Mouse (Mus musculus): ENCODE measurements at regions not wholly inside any gene's neighbourhood (a gene's known extent, or its start where the extent isn't known, plus 50 kb on each side); places are given as distances from the start of the nearest gene placed in this dataset.

DNA sequence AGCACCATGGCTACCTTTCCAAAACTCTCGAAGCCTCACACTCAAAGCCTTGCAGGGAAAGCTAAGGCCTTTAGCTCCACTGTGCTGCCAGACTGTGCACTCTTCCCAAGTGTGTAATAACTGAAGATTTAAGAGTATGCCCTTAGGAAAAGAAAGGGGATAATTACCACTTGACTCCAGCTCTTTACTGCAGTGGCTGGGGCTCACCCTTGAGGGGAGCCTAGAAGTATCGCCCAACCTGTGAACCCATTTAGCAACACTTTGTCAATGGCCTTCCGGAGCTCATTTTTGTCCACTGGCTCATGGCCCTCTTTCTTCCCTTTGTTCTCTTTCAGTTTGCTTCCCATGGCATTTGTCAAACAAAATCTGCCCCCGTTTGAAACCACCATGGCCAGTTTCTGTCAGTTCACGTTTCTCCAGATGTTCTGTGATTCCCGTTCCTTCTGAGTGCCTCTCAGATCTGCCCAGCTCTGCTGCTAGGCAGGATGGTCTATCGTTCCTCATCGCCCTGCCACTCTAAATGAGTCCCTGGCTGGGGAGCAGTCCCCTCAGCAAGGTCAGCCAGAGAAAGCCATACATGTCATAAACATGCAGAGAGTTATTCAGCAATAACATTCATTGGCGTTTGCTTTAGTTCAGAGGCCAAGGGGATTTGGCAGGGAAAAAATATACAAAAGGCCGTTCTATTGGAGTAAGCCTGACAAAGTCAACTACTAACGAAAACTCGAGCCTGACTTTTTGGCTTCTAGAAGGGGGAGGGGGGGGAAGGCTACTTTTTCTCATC, 80.9 kb upstream of the Nckap5 start:
- 53% methylated on average over 12 of the region's 12 CpGs for WGBS
- H3K4me1 ChIP-seq (ENCODE audit: control insufficient read depth, insufficient read depth, low read length): no peaks in the 10 kb centered on the region

DNA sequence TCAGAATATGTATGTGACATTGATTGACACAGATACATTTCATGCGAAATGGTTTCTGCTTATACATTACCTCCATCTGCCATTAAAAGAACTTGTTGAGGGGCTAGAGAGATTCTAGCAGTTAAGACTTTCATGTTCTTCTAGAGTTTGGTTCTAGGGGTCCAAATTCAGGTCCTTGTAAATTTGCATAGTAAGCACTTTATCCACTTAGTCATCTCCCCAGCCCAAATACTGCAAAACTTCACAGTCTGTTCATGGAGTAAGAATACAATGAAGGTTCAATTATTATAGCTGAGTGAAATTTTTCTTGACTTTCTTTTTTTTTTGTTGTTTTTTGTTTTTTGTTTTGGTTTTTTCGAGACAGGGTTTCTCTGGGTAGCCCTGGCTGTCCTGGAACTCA, 76.8 kb upstream of the Nckap5 start:
- no peaks in the 10 kb centered on the region; the same call in 1 of the 2 replicates for H3K27me3 ChIP-seq (ENCODE audit: control insufficient read depth, insufficient read depth, low read length)
- no peak for DNase-seq
- 87% methylated on average over 2 of the region's 2 CpGs for WGBS
- no peak for TF ChIP-seq CTCF (IDR thresholded peaks at IDR 0.05; ENCODE audit: borderline replicate concordance, insufficient read depth, low read depth, low read length)
- no peak for TF ChIP-seq POLR2A (IDR thresholded peaks at IDR 0.05; ENCODE audit: borderline replicate concordance, insufficient read depth, low read length)
- H3K27ac ChIP-seq (ENCODE audit: insufficient read depth, low read length): no peak overlapping the region
- no peaks in the 10 kb centered on the region for H3K4me1 ChIP-seq (ENCODE audit: control insufficient read depth, insufficient read depth, low read length)
- no peak overlapping the region for H3K4me3 ChIP-seq (replicated peaks; ENCODE audit: insufficient read depth, low read depth, low read length)

More for the DNA sequence above, 80.9 kb upstream of the Nckap5 start:
- no peak for DNase-seq
- H3K27me3 ChIP-seq (ENCODE audit: control insufficient read depth, insufficient read depth, low read length): no peaks in the 10 kb centered on the region; the same call in 1 of the 2 replicates
- TF ChIP-seq POLR2A (IDR thresholded peaks at IDR 0.05; ENCODE audit: borderline replicate concordance, insufficient read depth, low read length): no peak
- no peak for TF ChIP-seq CTCF (IDR thresholded peaks at IDR 0.05; ENCODE audit: borderline replicate concordance, insufficient read depth, low read depth, low read length)
- no peak overlapping the region for H3K27ac ChIP-seq (ENCODE audit: insufficient read depth, low read length)
- H3K4me3 ChIP-seq (replicated peaks; ENCODE audit: insufficient read depth, low read depth, low read length): no peak overlapping the region

DNA sequence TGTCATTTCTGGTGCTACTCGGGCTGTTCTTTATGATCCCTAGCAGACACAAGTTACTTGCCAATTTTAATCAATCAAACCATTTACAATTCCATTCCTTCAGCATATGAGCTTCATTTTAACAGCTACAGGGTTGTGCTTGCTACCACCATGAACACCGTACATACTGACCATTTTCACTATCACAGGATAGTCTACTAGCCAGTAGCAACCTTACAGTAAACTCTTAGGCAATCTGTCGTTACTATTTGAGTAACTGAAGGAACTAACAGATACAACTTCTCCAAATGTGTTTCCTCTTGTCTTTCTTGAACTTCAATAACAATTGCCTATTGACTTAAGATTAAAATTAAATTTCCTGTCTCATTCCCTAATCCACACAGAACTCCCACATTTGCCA, 67.9 kb upstream of the Nckap5 start:
- no peak overlapping the region for H3K27ac ChIP-seq (ENCODE audit: insufficient read depth, low read length)
- WGBS: 86% methylated on average over 3 of the region's 3 CpGs
- TF ChIP-seq POLR2A (IDR thresholded peaks at IDR 0.05; ENCODE audit: borderline replicate concordance, insufficient read depth, low read length) (no peak), CTCF (IDR thresholded peaks at IDR 0.05; ENCODE audit: borderline replicate concordance, insufficient read depth, low read depth, low read length) (no peak)
- no peak for DNase-seq
- no peaks in the 10 kb centered on the region for H3K27me3 ChIP-seq (ENCODE audit: control insufficient read depth, insufficient read depth, low read length)
- H3K4me1 ChIP-seq (ENCODE audit: control insufficient read depth, insufficient read depth, low read length): no peaks in the 10 kb centered on the region
- no peak overlapping the region for H3K4me3 ChIP-seq (replicated peaks; ENCODE audit: insufficient read depth, low read depth, low read length)

DNA sequence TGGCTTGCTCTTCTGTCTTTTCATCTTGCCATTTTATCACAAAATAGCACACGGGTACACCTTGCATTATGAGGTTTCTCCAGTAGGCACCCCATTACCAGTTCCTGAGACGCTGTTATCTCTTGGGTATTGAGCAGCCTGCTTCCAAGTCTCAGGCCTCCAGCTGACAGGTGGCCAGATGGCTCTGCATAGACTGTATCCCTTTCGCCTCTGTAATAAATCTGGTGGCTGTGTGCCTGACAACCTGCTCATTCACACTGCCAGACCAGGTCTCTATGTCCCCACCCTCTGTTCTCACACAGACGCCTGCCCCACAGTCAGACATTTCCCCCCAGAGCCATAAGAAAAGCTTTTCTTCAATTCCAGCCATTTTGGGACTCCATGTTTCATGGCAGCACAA, 66.3 kb upstream of the Nckap5 start:
- no peak overlapping the region for H3K27ac ChIP-seq (ENCODE audit: insufficient read depth, low read length)
- H3K4me3 ChIP-seq (replicated peaks; ENCODE audit: insufficient read depth, low read depth, low read length): no peak overlapping the region
- 36% methylated on average over 4 of the region's 4 CpGs for WGBS
- no peak for DNase-seq
- H3K27me3 ChIP-seq (ENCODE audit: control insufficient read depth, insufficient read depth, low read length): no peaks in the 10 kb centered on the region
- TF ChIP-seq POLR2A (IDR thresholded peaks at IDR 0.05; ENCODE audit: borderline replicate concordance, insufficient read depth, low read length) (no peak), CTCF (IDR thresholded peaks at IDR 0.05; ENCODE audit: borderline replicate concordance, insufficient read depth, low read depth, low read length) (no peak)
- H3K4me1 ChIP-seq (ENCODE audit: control insufficient read depth, insufficient read depth, low read length): no peaks in the 10 kb centered on the region

DNA sequence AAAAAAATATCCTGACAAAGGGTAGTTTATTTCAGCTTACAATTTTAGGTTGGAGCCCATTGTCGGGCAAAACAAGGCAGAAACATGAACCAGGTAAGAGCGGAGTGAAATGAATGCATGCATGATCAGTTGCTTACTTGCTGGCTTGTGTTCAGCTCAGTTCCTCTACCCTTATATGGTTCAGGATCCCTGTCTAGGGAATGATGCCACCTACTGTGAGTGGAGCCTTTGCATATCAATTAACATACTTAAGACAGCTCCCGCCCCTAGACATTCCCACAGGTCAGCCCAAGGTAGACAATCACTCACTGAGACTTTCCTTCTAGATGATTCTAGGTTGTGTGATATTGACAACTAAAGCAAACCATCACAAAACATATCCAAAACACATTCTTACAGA, 50.2 kb upstream of the Nckap5 start:
- Histone ChIP-seq H3K4me1 (ENCODE audit: control insufficient read depth, insufficient read depth, low read length) (no peaks in the 10 kb centered on the region), H3K27ac (ENCODE audit: insufficient read depth, low read length) (no peak overlapping the region), H3K4me3 (replicated peaks; ENCODE audit: insufficient read depth, low read depth, low read length) (no peak overlapping the region), H3K27me3 (ENCODE audit: control insufficient read depth, insufficient read depth, low read length) (no peaks in the 10 kb centered on the region)
- 88% methylated on average over 3 of the region's 3 CpGs for WGBS
- DNase-seq: no peak
- TF ChIP-seq POLR2A (IDR thresholded peaks at IDR 0.05; ENCODE audit: borderline replicate concordance, insufficient read depth, low read length) (no peak), CTCF (IDR thresholded peaks at IDR 0.05; ENCODE audit: borderline replicate concordance, insufficient read depth, low read depth, low read length) (no peak)
